Comparison of ENCODE assay signal across 9 mouse cellular contexts in the genomic region with DNA sequence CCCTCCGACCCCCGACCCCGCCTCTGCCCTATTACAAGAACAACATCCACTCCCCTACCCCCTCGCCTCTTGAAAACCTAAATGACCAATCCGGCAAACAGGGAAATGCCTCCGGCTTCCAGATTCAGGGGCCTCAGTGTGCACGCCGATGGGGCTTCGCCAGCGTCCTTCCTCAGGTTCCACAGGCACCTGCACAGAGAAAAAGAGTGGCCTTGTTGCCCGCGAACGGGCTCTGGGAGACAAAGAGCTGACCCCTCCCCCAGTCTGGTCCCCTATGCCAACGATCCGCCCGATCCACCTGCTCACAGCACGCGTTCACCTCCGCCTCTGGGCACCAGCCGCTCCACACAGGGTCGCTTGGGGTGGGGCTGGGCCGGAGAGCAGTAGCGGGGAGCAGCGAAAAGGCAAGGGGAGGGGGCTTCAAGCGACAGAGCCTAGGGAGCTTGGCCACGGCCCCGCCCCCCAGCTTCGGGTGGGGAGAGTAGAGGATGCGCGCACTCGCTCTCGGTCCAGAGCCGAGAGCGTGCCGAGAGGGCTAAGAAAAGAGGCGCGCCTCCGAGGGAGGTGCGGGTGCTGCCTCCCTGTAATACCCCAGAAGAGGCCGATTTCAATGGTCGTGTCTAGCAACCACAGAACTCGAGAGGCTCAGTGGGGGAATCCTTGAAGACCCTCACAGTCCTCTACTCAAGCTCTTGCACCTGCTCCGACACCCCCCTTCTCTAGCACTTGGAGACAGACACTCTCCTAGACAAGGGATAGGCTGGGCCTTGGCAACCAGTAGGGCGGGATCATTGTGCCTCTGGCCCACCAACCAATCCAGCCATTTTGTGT. TPM values are rescaled to one million over a fixed set of nuclear protein-coding genes. Genes with fewer than 3 reads are reported as not detected.
DNase-seq lines count a peak whose midpoint lies in the region; ATAC-seq and TF ChIP-seq lines count a peak whose summit lies in the region.
"Had no signal": no experiment of that assay in that cellular context is flagged by ENCODE, and none has a peak within 500 bp of the region (broad histone marks: within the 10 kb centered on the region; RNA-seq: fewer than 3 reads in every experiment).

A gene (minus strand): TSS at position 669 of the 831 bp plus-strand sequence.

- peak within 1 kb of the TSS; percentile 45 for H3K4me3 ChIP-seq in lung, embryonic 14.5 days (ENCODE audit: low read depth, low read length)
- peak within 1 kb of the TSS; percentile 82 for H3K4me3 ChIP-seq in forebrain, postnatal 0 days (ENCODE audit: low read depth, low read length)
- H3K4me3 ChIP-seq: erythroblast, embryonic 14.5 days had no signal

- peak within 1 kb of the TSS; percentile 50; the same call in 1 of the 2 replicates for H3K27ac ChIP-seq in lung, embryonic 14.5 days (ENCODE audit: low read depth)
- peak within 1 kb of the TSS; percentile 96 for H3K27ac ChIP-seq in forebrain, postnatal 0 days (ENCODE audit: low read depth, low read length)

- DNase-seq in lung, embryonic 14.5 days: peak; percentile 65
- DNase-seq in lung, postnatal 14 days: no peak
- DNase-seq in cerebellum, adult 9-10 months: peak; percentile 71
- DNase-seq in forebrain, postnatal 0 days: peak; percentile 91
- peak; percentile 70 to 74 for DNase-seq in left cerebral cortex, postnatal 36 days (ENCODE audit: low spot score in 2 of 2)
- peak; percentile 33 for DNase-seq in naive thymus-derived CD4-positive, alpha-beta T cell, adult 2 months (ENCODE audit: low read depth)
- no peak for DNase-seq in spleen, adult 12 weeks (ENCODE audit: low spot score)

- H3K27me3 ChIP-seq in lung, embryonic 14.5 days (ENCODE audit: insufficient read depth, low read length): peaks cover 41% of the 10 kb centered on the region
- no peaks in the 10 kb centered on the region for H3K27me3 ChIP-seq in forebrain, postnatal 0 days (ENCODE audit: insufficient read depth, low read length)

- no peak for TF ChIP-seq CTCF in lung, embryonic 14.5 days (IDR thresholded peaks at IDR 0.05; ENCODE audit: low read depth)
- no peak for TF ChIP-seq CTCF in forebrain, postnatal 0 days (IDR thresholded peaks at IDR 0.05; ENCODE audit: low read depth)

- 0 out of 2 replicates have a peak, but pooled peaks cover 9% of the 10 kb centered on the region for H3K4me1 ChIP-seq in lung, embryonic 14.5 days (ENCODE audit: insufficient read depth)
- peaks cover 26% of the 10 kb centered on the region for H3K4me1 ChIP-seq in forebrain, postnatal 0 days (ENCODE audit: insufficient read depth)

- H3K4me2 ChIP-seq in lung, embryonic 14.5 days: peak within 1 kb of the TSS; percentile 69
- H3K4me2 ChIP-seq in forebrain, postnatal 0 days (ENCODE audit: low read depth): peak within 1 kb of the TSS; percentile 85

- 1% methylated on average over 44 of the region's 44 CpGs for WGBS in lung, embryonic 14.5 days
- WGBS in forebrain, postnatal 0 days: under 1% methylated on average over 43 of the region's 44 CpGs

- intact Hi-C loops in left cerebral cortex, postnatal 36 days (cut with DNase I): loop anchor here (1.0 to 5.0 kb wide), 3 partner anchors 12 to 35 kb away; a partner anchor contains a TSS

- ATAC-seq in lung, embryonic 14.5 days (ENCODE audit: insufficient read depth): peak; percentile 28
- peak; percentile 94 for ATAC-seq in forebrain, postnatal 0 days
- no peak for ATAC-seq in megakaryocyte-erythroid progenitor cell, adult 5-6 weeks (replicated peaks; ENCODE audit: low FRiP score, low TSS enrichment, poor library complexity, severe bottlenecking)

- no peaks in the 10 kb centered on the region for H3K36me3 ChIP-seq in lung, embryonic 14.5 days (ENCODE audit: insufficient read depth)
- peaks cover 4% of the 10 kb centered on the region; the same call in 1 of the 2 replicates for H3K36me3 ChIP-seq in forebrain, postnatal 0 days (ENCODE audit: insufficient read depth)

- peak within 1 kb of the TSS; percentile 54 for H3K9ac ChIP-seq in lung, embryonic 14.5 days
- peak within 1 kb of the TSS; percentile 95 for H3K9ac ChIP-seq in forebrain, postnatal 0 days

- no peaks in the 10 kb centered on the region for H3K9me3 ChIP-seq in lung, embryonic 14.5 days (ENCODE audit: low read depth, low read length)
- H3K9me3 ChIP-seq in forebrain, postnatal 0 days (ENCODE audit: low read length): no peaks in the 10 kb centered on the region

RNA-seq across cellular contexts. Expression of the gene that starts here (rescaled TPM):
- polyA plus RNA-seq in lung, embryonic 14.5 days (2014; fragmentation: Nextera tagmentation; extraction: Ambion mirVana): 9.7 TPM in 2 replicates
- 12.7 and 14.8 TPM in 2 replicates for total RNA-seq in forebrain, postnatal 0 days (2014; rRNA removed)
- polyA plus RNA-seq in forebrain, postnatal 0 days (2015; fragmentation: Nextera tagmentation; extraction: Ambion mirVana): 28.8 and 37.2 TPM in 2 replicates
- total RNA-seq in left cerebral cortex, postnatal 36 days (2021): 10 to 100 TPM; 47.8 to 48.7 TPM
- 0.30 TPM in 1 of 2 replicates, not detected in the other for total RNA-seq in megakaryocyte-erythroid progenitor cell, adult 5-6 weeks (2014; fragmentation: Nextera tagmentation)
- not detected in 2 replicates for total RNA-seq in megakaryocyte-erythroid progenitor cell, adult 5-6 weeks (2017)
- polyA plus RNA-seq: erythroblast, embryonic 14.5 days had no signal

Comparison
In these comparisons a context has a peak if more than half of its experiments do, and no peak if none do; other contexts are left out.
1. RNA of the gene that starts here (total RNA-seq): 47.8 to 48.7 TPM in left cerebral cortex, postnatal 36 days and 12.7 to 14.8 TPM in forebrain, postnatal 0 days; 0.30 TPM in megakaryocyte-erythroid progenitor cell, adult 5-6 weeks; every median in the first group is over 10 times any median in the second.
2. DNase-seq: peak in lung, embryonic 14.5 days (single experiment), cerebellum, adult 9-10 months (single experiment), forebrain, postnatal 0 days (single experiment), left cerebral cortex, postnatal 36 days (2 of 2) and naive thymus-derived CD4-positive, alpha-beta T cell, adult 2 months (single experiment); none in lung, postnatal 14 days (single experiment) and spleen, adult 12 weeks (single experiment).